Mouse (Mus musculus) erythroblast, embryonic 14.5 days (primary cell): ENCODE data around the gene Arfip1.

Source experiments
- GATA1 ChIP-seq: IDR thresholded peaks from 2 replicates; pipeline ENCODE4 v1.6.1; 2012; ENCODE audit warnings: low read length, inconsistent platforms, mixed read lengths
- TAL1 ChIP-seq: IDR thresholded peaks from 3 replicates; pipeline ENCODE4 v1.6.1; 2012; ENCODE audit warnings: low read length, inconsistent platforms, mixed read lengths

DNA sequence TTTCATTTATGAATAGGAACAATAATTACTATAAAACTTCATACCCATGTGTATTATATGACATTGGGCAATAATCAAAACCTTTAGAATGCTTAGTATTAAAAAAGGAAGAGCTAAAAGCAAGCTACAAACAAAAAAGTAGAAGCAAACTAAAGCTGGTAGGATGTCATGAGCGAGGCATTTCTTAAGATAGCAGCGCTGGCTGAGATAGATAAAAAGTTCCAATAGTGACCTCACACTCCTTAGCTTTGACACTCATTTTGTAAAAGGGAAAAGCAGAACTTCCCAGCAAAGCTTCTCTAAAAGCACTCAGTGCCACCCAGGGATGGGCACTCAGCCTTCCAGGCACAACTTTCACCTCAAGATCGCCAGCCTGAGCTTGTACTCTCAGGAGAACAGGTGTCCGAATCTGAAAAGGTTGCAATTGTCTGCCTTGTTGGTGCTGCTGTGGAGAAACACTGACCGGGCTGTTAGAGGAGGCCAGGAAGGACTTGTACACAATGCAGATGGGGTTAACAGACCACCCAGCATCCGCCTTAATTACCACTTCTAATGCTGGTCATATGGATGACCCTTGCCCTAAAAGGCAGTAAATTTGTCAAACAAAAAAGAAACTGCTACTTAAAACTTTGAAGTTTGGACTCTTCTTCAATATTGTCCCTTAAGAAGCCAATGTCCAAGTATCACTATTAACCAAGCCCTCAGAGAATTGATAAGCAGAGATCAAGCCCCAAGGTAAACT, 69.5 kb downstream of the Arfip1 start:
- TF ChIP-seq GATA1 (no peak), TAL1 (no peak)
